Mouse (Mus musculus) forebrain, embryonic 15.5 days (tissue): ENCODE data around the gene Gm20662. TPM values are rescaled to one million over a fixed set of nuclear protein-coding genes. Genes with fewer than 3 reads are reported as not detected.
"Not testable (repeated sequence)": the region's sequence is repeated elsewhere in the genome, so short reads cannot be mapped to it uniquely, and the experiment has no call there.

Experiments used
- ATAC-seq: fragments of 200-750 bp; cut with Nextera tagmentation; replicated peaks from 2 replicates; pipeline ENCODE4 v1.8.0; 2017; ENCODE audit warnings: mild to moderate bottlenecking, moderate TSS enrichment, moderate library complexity
- H3K27ac ChIP-seq: fragments of 300-500 bp; sonication (generic); replicated peaks from 2 replicates; pipeline ENCODE4 v1.5.1; 2015; ENCODE audit warnings: mild to moderate bottlenecking, inconsistent platforms
- H3K27me3 ChIP-seq: fragments of 300-500 bp; sonication (generic); 2 replicates; pipeline ENCODE4 v1.6.1; 2015; ENCODE audit warnings: inconsistent platforms
- H3K36me3 ChIP-seq: fragments of 300-500 bp; sonication (generic); 2 replicates; pipeline ENCODE4 v1.6.1; 2015; ENCODE audit warnings: mild to moderate bottlenecking, inconsistent platforms
- H3K4me1 ChIP-seq: fragments of 300-500 bp; sonication (generic); 2 replicates; pipeline ENCODE4 v1.6.1; 2015; ENCODE audit warnings: inconsistent platforms
- H3K4me2 ChIP-seq: fragments of 300-500 bp; sonication (generic); replicated peaks from 2 replicates; pipeline ENCODE4 v1.6.1; 2015; ENCODE audit warnings: mild to moderate bottlenecking, inconsistent platforms
- H3K4me3 ChIP-seq: fragments of 300-500 bp; sonication (generic); 2 replicates; pipeline ENCODE4 v1.5.1; 2015; ENCODE audit warnings: mild to moderate bottlenecking, inconsistent platforms
- H3K9ac ChIP-seq: fragments of 300-500 bp; sonication (generic); replicated peaks from 2 replicates; pipeline ENCODE4 v1.6.1; 2015; ENCODE audit warnings: mild to moderate bottlenecking, inconsistent platforms
- H3K9me3 ChIP-seq: fragments of 300-500 bp; sonication (generic); 2 replicates; pipeline ENCODE4 v1.6.1; 2016; ENCODE audit warnings: inconsistent platforms
- WGBS: fragments of 180-500 bp; shearing (Covaris S2); methylation state at CpG from one replicate; pipeline ENCODE4 v1.1.7; 2015; ENCODE audit warnings: mixed read lengths; 5-methylcytosine and 5-hydroxymethylcytosine counted together
- polyA plus RNA-seq: library from polyadenylated mRNA; unstranded; fragments of >200 nt; fragmentation: Nextera tagmentation; extraction: Ambion mirVana; gene quantifications from 2 replicates; pipeline ENCODE4 v1.2.1, GENCODE M21; 2015

The Gm20662 gene
- polyA plus RNA-seq, 1 experiment from 2014 or later: not detected

- WGBS: 73% methylated on average over 2 of the region's 2 CpGs
- Histone ChIP-seq H3K36me3 (no peaks in the 10 kb centered on the region), H3K4me3 (no peak overlapping the region), H3K9me3 (no peaks in the 10 kb centered on the region), H3K4me2 (no peak overlapping the region), H3K9ac (no peak overlapping the region), H3K27me3 (no peaks in the 10 kb centered on the region), H3K27ac (no peak overlapping the region), H3K4me1 (no peaks in the 10 kb centered on the region)
- ATAC-seq: no peak
Observed at GRCm38 (mm10) chr9:107994464-107994863, 1.7 kb upstream of the Gm20662 start.

GRCm38 (mm10) chr9:107995513-107995912, 636 bp upstream of the Gm20662 start:
- H3K27ac ChIP-seq: no peak overlapping the region
- no peak overlapping the region for H3K4me3 ChIP-seq
- ATAC-seq: no peak
- WGBS: 93% methylated on average over 21 of the region's 21 CpGs
- no peaks in the 10 kb centered on the region for H3K9me3 ChIP-seq
- no peak overlapping the region for H3K4me2 ChIP-seq
- no peaks in the 10 kb centered on the region for H3K36me3 ChIP-seq
- no peaks in the 10 kb centered on the region for H3K27me3 ChIP-seq
- no peaks in the 10 kb centered on the region for H3K4me1 ChIP-seq
- no peak overlapping the region for H3K9ac ChIP-seq

GRCm38 (mm10) chr9:108001922-108002770, 6.0 kb downstream of the Gm20662 start, which contains the start of gene Ip6k1:
TSS of gene Ip6k1 (plus strand) at chr9:108002501.
- Histone ChIP-seq H3K9ac (peak within 1 kb of the TSS; percentile 93), H3K27ac (peak within 1 kb of the TSS; percentile 93), H3K27me3 (no peaks in the 10 kb centered on the region), H3K4me3 (peak within 1 kb of the TSS; percentile 66), H3K4me2 (peak within 1 kb of the TSS; percentile 63), H3K36me3 (no peaks in the 10 kb centered on the region), H3K4me1 (peaks cover 29% of the 10 kb centered on the region), H3K9me3 (no peaks in the 10 kb centered on the region)
- WGBS: under 1% methylated on average over 51 of the region's 51 CpGs
- peak; percentile 100 for ATAC-seq

GRCm38 (mm10) chr9:108002778-108003530, 6.8 kb downstream of the Gm20662 start:
- Histone ChIP-seq H3K9me3 (no peaks in the 10 kb centered on the region), H3K9ac (peak overlapping the region; percentile 93), H3K27me3 (no peaks in the 10 kb centered on the region), H3K4me1 (peaks cover 29% of the 10 kb centered on the region), H3K36me3 (no peaks in the 10 kb centered on the region), H3K4me2 (peak overlapping the region; percentile 59), H3K27ac (peak overlapping the region; percentile 93), H3K4me3 (peak overlapping the region; percentile 66)
- ATAC-seq: no peak; the same call in 1 of the 2 replicates
- under 1% methylated on average over 50 of the region's 50 CpGs for WGBS

DNA sequence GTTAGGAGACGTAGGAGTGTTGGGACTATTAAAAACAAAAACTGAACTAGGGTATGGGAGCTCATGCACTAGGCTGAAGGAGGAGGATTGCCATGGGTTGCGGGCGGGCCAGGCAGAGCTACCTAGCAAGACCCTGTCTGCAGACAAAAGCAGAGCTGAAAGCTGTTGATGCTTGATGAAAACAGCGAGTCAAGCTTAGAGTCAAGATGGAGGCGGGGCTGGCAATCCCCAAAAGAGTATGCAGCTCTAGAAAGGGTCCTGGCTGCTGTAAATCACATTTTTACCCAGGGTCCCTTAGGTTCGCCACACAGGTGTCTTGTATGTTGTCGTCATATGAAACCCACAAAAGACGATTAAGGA, 7.4 kb downstream of the Gm20662 start:
- Histone ChIP-seq H3K4me3 (peak overlapping the region; percentile 66), H3K4me2 (peak overlapping the region; percentile 59), H3K9ac (peak overlapping the region; percentile 93), H3K27me3 (no peaks in the 10 kb centered on the region), H3K4me1 (peaks cover 29% of the 10 kb centered on the region), H3K27ac (peak overlapping the region; percentile 93), H3K36me3 (no peaks in the 10 kb centered on the region), H3K9me3 (no peaks in the 10 kb centered on the region)
- 14% methylated on average over 8 of the region's 8 CpGs for WGBS
- ATAC-seq: no peak

GRCm38 (mm10) chr9:108008041-108008440, 11.9 kb downstream of the Gm20662 start:
- WGBS: 91% methylated on average over 5 of the region's 5 CpGs
- no peak for ATAC-seq
- Histone ChIP-seq H3K27ac (no peak overlapping the region), H3K4me3 (no peak overlapping the region), H3K36me3 (no peaks in the 10 kb centered on the region), H3K27me3 (no peaks in the 10 kb centered on the region), H3K9me3 (no peaks in the 10 kb centered on the region), H3K4me2 (no peak overlapping the region), H3K4me1 (peaks cover 22% of the 10 kb centered on the region), H3K9ac (no peak overlapping the region)

GRCm38 (mm10) chr9:108010385-108010784, 14.2 kb downstream of the Gm20662 start:
- no peak overlapping the region for H3K4me2 ChIP-seq
- no peak overlapping the region for H3K4me3 ChIP-seq
- no peak for ATAC-seq
- no peak overlapping the region for H3K27ac ChIP-seq
- H3K9me3 ChIP-seq: no peaks in the 10 kb centered on the region
- peaks cover 2% of the 10 kb centered on the region; the same call in 1 of the 2 replicates for H3K4me1 ChIP-seq
- H3K27me3 ChIP-seq: no peaks in the 10 kb centered on the region
- no peaks in the 10 kb centered on the region; the same call in 1 of the 2 replicates for H3K36me3 ChIP-seq
- no peak overlapping the region for H3K9ac ChIP-seq

GRCm38 (mm10) chr9:108013577-108013976, 17.4 kb downstream of the Gm20662 start:
- not testable (repeated sequence) for H3K9ac ChIP-seq, H3K27ac ChIP-seq

DNA sequence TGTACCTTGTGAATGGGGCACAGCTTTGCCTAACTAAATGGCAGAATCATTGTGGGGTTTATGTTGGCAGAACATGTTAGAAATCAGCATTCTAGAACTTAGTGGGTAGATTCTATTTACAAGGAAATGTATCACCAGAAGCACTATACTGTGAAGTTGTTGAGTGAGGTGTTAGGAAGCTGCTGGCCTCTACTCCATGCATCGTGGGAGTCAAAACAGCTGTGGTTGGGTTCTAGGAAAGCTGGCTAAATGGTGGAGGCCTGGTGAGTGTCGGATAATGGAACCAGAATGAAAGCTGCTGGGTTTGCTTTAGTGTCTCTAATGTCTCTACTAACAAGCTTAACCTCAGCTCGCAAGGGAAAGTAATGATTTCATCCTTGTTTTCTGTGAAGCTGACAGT, 21.0 kb downstream of the Gm20662 start:
- Histone ChIP-seq H3K4me3 (no peak overlapping the region), H3K27me3 (no peaks in the 10 kb centered on the region), H3K27ac (no peak overlapping the region), H3K4me2 (no peak overlapping the region), H3K9ac (no peak overlapping the region), H3K36me3 (no peaks in the 10 kb centered on the region; the same call in 1 of the 2 replicates), H3K4me1 (0 out of 2 replicates have a peak, but pooled peaks cover 3% of the 10 kb centered on the region), H3K9me3 (no peaks in the 10 kb centered on the region)
- WGBS: 82% methylated on average over 3 of the region's 3 CpGs
- no peak for ATAC-seq

More at GRCm38 (mm10) chr9:108013577-108013976, 17.4 kb downstream of the Gm20662 start:
- not testable (repeated sequence) for H3K27me3 ChIP-seq, H3K9me3 ChIP-seq, H3K4me1 ChIP-seq, ATAC-seq, H3K36me3 ChIP-seq, H3K4me2 ChIP-seq, H3K4me3 ChIP-seq
- 94% methylated on average over 2 of the region's 2 CpGs for WGBS

DNA sequence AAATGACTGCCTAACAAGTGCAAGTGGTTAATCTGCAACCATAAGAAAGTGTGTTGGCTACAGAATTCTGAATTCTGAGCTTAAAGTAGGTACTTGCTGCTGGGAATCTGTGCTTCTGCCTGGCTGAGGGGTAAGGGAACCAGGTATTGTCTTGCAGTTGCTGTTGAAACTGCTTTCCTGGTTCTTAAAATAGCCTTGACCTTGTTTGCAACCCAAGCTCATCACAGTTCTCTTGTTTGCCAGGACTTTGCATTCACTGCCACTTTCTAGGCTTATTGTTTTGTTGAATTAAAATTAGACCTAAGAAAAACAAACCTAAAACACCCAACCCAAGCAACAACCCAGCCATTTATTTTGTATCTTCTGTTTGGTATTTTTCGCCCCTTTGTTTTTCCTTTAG, 24.6 kb downstream of the Gm20662 start:
- H3K27me3 ChIP-seq: no peaks in the 10 kb centered on the region
- ATAC-seq: no peak
- H3K4me1 ChIP-seq: 0 out of 2 replicates have a peak, but pooled peaks cover 3% of the 10 kb centered on the region
- no peaks in the 10 kb centered on the region for H3K9me3 ChIP-seq
- H3K27ac ChIP-seq: no peak overlapping the region
- WGBS: 92% methylated on average over 1 of the region's 1 CpGs
- H3K4me3 ChIP-seq: no peak overlapping the region
- no peak overlapping the region for H3K4me2 ChIP-seq
- no peak overlapping the region for H3K9ac ChIP-seq
- H3K36me3 ChIP-seq: peaks cover 17% of the 10 kb centered on the region

DNA sequence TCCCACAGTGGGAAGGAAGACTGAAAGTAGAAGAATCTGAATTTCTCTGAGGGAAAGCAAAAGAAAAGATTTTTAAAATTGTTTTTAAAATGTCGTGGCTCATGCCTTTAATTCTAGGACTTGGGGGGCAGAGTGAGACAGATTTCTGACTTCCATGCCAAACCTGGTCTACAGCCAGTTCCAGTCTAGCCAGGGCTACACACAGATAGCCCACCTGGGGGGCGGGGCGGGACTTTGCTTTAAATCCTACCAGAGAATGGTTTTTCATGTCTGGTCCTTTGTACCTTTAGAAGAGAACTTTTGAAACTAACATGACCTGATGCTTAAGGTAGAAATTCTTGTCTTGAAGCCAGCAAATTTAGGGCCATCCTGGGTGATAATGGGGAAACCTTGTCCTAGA, 27.1 kb downstream of the Gm20662 start:
- H3K4me3 ChIP-seq: no peak overlapping the region
- H3K4me1 ChIP-seq: 0 out of 2 replicates have a peak, but pooled peaks cover 3% of the 10 kb centered on the region
- H3K27me3 ChIP-seq: no peaks in the 10 kb centered on the region
- H3K9me3 ChIP-seq: no peaks in the 10 kb centered on the region
- H3K9ac ChIP-seq: no peak overlapping the region
- WGBS: 89% methylated on average over 3 of the region's 3 CpGs
- H3K4me2 ChIP-seq: no peak overlapping the region
- no peak overlapping the region for H3K27ac ChIP-seq
- H3K36me3 ChIP-seq: peaks cover 38% of the 10 kb centered on the region
- ATAC-seq: no peak

GRCm38 (mm10) chr9:108026584-108026983, 30.4 kb downstream of the Gm20662 start:
- Histone ChIP-seq H3K27me3 (no peaks in the 10 kb centered on the region), H3K9ac (no peak overlapping the region), H3K9me3 (no peaks in the 10 kb centered on the region), H3K4me2 (no peak overlapping the region), H3K4me1 (no peaks in the 10 kb centered on the region), H3K4me3 (no peak overlapping the region), H3K27ac (no peak overlapping the region), H3K36me3 (peaks cover 50% of the 10 kb centered on the region)
- WGBS: 93% methylated on average over 3 of the region's 3 CpGs
- ATAC-seq: no peak
